Mouse (Mus musculus): ENCODE results near the gene Ppp1r37. TPM values are rescaled to one million over a fixed set of nuclear protein-coding genes. Genes with fewer than 3 reads are reported as not detected.
"Not testable (repeated sequence)": the region's sequence is repeated elsewhere in the genome, so short reads cannot be mapped to it uniquely, and the experiment has no call there.

Gene Ppp1r37
- 8.1 and 8.3 TPM in 2 replicates for polyA plus RNA-seq (2015; fragmentation: Nextera tagmentation; extraction: Ambion mirVana)

DNA sequence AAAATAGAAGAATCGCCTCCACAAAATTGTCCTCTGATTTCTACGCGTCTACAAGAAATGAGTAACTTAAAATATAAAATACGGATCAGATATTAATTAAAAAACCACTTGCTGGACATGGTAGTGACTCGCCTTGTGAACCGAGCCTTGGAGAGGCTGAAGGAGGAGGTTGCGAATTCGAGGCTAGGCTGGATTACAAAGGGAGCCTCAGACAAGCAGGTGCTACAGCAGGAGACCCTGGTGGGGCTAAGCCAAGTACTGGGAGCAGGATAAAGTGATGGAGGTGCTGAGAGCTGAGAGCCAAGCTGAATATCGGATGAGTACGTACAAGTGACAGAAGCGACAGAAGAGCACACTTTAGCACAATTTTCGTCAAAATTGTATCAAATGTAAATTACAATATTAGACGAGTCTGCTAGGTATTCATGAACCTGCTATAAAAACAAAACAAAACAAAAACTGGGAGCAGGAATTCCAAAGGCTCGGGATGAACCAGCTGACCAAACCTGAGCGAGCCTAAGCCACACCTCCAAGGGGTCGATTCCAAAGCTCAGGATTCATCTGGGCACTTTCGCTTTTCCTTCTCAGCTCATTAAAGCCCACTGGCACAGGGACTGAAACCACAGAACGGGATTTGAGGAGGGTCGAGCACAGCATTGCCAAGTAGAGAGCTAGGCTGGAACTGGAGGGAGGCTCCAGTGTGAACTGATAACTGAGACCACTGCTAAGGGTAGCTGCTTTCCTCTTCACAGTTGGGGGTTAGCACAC, at the start of gene Ppp1r37:
Ppp1r37 (minus strand) TSS at position 434 of the 768 bp plus-strand sequence.
- peak within 1 kb of the TSS; percentile 99 for H3K9ac ChIP-seq (replicated peaks)
- H3K4me2 ChIP-seq (ENCODE audit: low read depth, low read length), result peak within 1 kb of the TSS; percentile 95
- TF ChIP-seq CTCF (IDR thresholded peaks at IDR 0.05; ENCODE audit: low read depth) (no peak), EP300 (IDR thresholded peaks at IDR 0.05; ENCODE audit: low read depth) (0 out of 2 replicates have a peak, but pooled peaks have one; percentile 6)
- H3K36me3 ChIP-seq (replicated peaks; ENCODE audit: insufficient read depth, low read length), result peaks cover 33% of the 10 kb centered on the region
- 6% methylated on average over 19 of the region's 19 CpGs for WGBS (ENCODE audit: insufficient replicate concordance)
- no peaks in the 10 kb centered on the region for H3K27me3 ChIP-seq (ENCODE audit: insufficient read depth, low read length)
- DNase-seq (peak; percentile 57), ATAC-seq (no peak)
- H3K9me3 ChIP-seq (ENCODE audit: low read length), result no peaks in the 10 kb centered on the region
- peak within 1 kb of the TSS; percentile 87 for H3K27ac ChIP-seq (ENCODE audit: low read depth)
- peaks cover 45% of the 10 kb centered on the region for H3K4me1 ChIP-seq (ENCODE audit: insufficient read depth)
- H3K4me3 ChIP-seq (ENCODE audit: low read depth, low read length), result peak within 1 kb of the TSS; percentile 99

DNA sequence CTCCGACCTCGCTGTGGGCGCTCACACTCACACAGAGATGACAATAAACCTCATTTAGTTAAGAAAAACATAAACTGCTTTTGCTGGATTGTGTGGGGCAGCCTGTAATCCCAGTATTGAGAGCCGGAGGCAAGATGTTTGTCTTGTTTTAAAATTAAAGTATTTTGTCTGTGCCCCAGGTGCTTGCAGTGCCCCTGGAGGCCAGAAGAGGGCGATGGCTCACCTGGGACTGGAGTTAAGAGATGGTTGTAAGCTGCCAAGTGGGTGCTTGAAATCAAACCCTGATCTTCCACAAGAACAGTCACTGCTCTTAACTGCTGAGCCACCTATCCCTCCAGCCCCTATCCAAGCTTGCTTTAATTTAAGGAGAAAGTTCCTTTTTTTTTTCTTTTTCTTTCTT, 48.1 kb upstream of the Ppp1r37 start:
- no peak overlapping the region for H3K9ac ChIP-seq (replicated peaks)
- DNase-seq (no peak), ATAC-seq (no peak)
- H3K36me3 ChIP-seq (replicated peaks; ENCODE audit: insufficient read depth, low read length), result peaks cover 5% of the 10 kb centered on the region
- H3K4me3 ChIP-seq (ENCODE audit: low read depth, low read length), result no peak overlapping the region
- H3K4me1 ChIP-seq (ENCODE audit: insufficient read depth), result no peaks in the 10 kb centered on the region
- no peak overlapping the region for H3K4me2 ChIP-seq (ENCODE audit: low read depth, low read length)
- no peaks in the 10 kb centered on the region for H3K27me3 ChIP-seq (ENCODE audit: insufficient read depth, low read length)
- WGBS (ENCODE audit: insufficient replicate concordance), result 77% methylated on average over 5 of the region's 5 CpGs
- TF ChIP-seq EP300 (IDR thresholded peaks at IDR 0.05; ENCODE audit: low read depth) (no peak), CTCF (IDR thresholded peaks at IDR 0.05; ENCODE audit: low read depth) (peak; percentile 45)
- no peaks in the 10 kb centered on the region for H3K9me3 ChIP-seq (ENCODE audit: low read length)
- H3K27ac ChIP-seq (ENCODE audit: low read depth), result no peak overlapping the region

DNA sequence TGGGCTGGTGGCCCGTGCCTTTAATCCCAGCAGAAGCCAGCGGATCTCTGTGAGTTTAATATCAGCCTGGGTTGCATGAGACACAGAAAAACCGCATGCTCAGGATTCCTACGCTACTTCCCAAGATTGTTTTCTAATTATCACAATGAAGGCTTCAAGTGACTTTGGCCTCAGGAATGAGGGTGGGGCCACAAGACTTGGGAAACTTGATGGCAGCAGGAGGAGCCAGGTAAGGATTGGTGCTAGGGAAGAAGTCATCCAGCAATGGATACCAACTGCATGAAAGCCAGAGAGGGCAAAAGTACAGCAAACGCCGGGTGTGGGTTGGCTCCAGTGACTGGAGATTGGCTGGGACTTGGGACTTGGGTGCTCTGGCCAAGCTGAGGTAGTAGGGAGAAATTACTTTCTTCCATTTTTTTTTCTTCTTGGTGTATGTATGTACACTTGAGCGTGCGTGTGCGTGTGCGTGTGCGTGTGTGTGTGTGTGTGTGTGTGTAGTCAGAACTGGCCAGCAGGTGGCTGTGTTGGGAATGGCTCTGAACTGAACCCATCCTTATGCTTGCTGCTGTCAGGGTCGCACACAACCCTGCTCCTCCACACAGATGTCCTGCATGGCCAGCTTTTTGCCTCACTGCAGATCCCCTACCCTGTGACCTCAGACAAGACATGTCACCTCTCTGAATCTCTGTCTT, 46.9 kb upstream of the Ppp1r37 start:
- no peaks in the 10 kb centered on the region for H3K27me3 ChIP-seq (ENCODE audit: insufficient read depth, low read length)
- peak; percentile 13; the same call in 1 of the 2 replicates for TF ChIP-seq CTCF (IDR thresholded peaks at IDR 0.05; ENCODE audit: low read depth)
- TF ChIP-seq EP300 (IDR thresholded peaks at IDR 0.05; ENCODE audit: low read depth), result no peak
- ATAC-seq (no peak), DNase-seq (no peak)
- H3K9me3 ChIP-seq (ENCODE audit: low read length), result no peaks in the 10 kb centered on the region
- H3K9ac ChIP-seq (replicated peaks), result no peak overlapping the region
- H3K36me3 ChIP-seq (replicated peaks; ENCODE audit: insufficient read depth, low read length), result peaks cover 2% of the 10 kb centered on the region
- H3K4me1 ChIP-seq (ENCODE audit: insufficient read depth), result no peaks in the 10 kb centered on the region
- H3K4me3 ChIP-seq (ENCODE audit: low read depth, low read length), result no peak overlapping the region
- H3K4me2 ChIP-seq (ENCODE audit: low read depth, low read length), result no peak overlapping the region
- no peak overlapping the region for H3K27ac ChIP-seq (ENCODE audit: low read depth)
- 87% methylated on average over 12 of the region's 12 CpGs for WGBS (ENCODE audit: insufficient replicate concordance)

DNA sequence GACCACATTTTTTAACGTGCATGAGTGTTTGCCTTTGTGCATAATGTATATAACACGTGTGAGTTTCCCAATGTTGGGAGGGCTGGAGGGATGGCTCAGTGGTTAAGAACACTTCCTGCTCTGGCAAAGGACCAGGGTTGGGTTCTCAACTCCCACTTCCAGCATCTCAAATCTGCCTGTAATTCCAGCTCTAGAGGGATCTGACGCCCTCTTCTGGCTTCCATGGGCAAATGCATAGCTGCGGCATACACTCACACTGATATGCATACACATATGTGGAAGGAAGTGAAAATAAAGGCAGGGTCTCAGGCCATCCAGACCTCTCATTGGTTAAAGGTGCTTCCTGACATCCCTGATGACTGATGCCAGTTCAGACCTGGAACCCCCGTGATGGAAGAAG, 44.4 kb upstream of the Ppp1r37 start:
- WGBS (ENCODE audit: insufficient replicate concordance), result 79% methylated on average over 5 of the region's 5 CpGs
- Histone ChIP-seq H3K4me3 (ENCODE audit: low read depth, low read length) (no peak overlapping the region), H3K27ac (ENCODE audit: low read depth) (no peak overlapping the region), H3K4me1 (ENCODE audit: insufficient read depth) (peaks cover 12% of the 10 kb centered on the region), H3K36me3 (replicated peaks; ENCODE audit: insufficient read depth, low read length) (peaks cover 3% of the 10 kb centered on the region; the same call in 1 of the 2 replicates), H3K4me2 (ENCODE audit: low read depth, low read length) (no peak overlapping the region), H3K27me3 (ENCODE audit: insufficient read depth, low read length) (no peaks in the 10 kb centered on the region), H3K9me3 (ENCODE audit: low read length) (no peaks in the 10 kb centered on the region), H3K9ac (replicated peaks) (no peak overlapping the region)
- no peak for DNase-seq
- no peak for ATAC-seq
- TF ChIP-seq CTCF (IDR thresholded peaks at IDR 0.05; ENCODE audit: low read depth), result 0 out of 2 replicates have a peak, but pooled peaks have one; percentile 11
- TF ChIP-seq EP300 (IDR thresholded peaks at IDR 0.05; ENCODE audit: low read depth), result no peak

DNA sequence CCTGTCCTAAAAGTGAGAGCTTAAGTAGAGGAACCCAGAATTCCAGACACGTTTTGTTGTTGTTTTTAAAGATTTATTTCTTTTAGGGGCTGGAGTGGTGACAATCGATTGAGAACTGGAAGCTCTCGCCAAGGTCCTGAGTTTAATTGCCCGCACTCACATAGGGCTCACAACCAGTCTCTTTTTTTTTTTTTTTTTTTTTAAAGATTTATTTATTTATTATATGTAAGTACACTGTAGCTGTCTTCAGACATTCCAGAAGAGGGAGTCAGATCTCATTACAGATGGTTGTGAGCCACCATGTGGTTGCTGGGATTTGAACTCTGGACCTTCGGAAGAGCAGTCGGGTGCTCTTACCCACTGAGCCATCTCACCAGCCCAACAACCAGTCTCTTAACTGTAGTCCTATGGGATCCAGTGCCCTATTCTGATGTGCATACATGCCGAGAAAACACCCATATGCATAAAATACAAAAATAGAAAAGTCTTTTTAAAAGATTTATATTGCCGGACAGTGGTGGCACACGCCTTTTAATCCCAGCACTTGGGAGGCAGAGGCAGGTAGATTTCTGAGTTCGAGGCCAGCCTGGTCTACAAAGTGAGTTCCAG, 41.8 kb upstream of the Ppp1r37 start:
- H3K4me1 ChIP-seq (ENCODE audit: insufficient read depth), result peaks cover 18% of the 10 kb centered on the region
- H3K27me3 ChIP-seq (ENCODE audit: insufficient read depth, low read length); H3K9ac ChIP-seq (replicated peaks); ATAC-seq; DNase-seq; H3K27ac ChIP-seq (ENCODE audit: low read depth); H3K9me3 ChIP-seq (ENCODE audit: low read length): not testable (repeated sequence)
- WGBS (ENCODE audit: insufficient replicate concordance), result 59% methylated on average over 10 of the region's 10 CpGs
- H3K4me2 ChIP-seq (ENCODE audit: low read depth, low read length), result peak overlapping the region; percentile 73
- H3K4me3 ChIP-seq (ENCODE audit: low read depth, low read length), result peak overlapping the region; percentile 90
- peaks cover 17% of the 10 kb centered on the region for H3K36me3 ChIP-seq (replicated peaks; ENCODE audit: insufficient read depth, low read length)
